Mouse (Mus musculus): Measurements from ENCODE around the gene Pbx3.

DNA sequence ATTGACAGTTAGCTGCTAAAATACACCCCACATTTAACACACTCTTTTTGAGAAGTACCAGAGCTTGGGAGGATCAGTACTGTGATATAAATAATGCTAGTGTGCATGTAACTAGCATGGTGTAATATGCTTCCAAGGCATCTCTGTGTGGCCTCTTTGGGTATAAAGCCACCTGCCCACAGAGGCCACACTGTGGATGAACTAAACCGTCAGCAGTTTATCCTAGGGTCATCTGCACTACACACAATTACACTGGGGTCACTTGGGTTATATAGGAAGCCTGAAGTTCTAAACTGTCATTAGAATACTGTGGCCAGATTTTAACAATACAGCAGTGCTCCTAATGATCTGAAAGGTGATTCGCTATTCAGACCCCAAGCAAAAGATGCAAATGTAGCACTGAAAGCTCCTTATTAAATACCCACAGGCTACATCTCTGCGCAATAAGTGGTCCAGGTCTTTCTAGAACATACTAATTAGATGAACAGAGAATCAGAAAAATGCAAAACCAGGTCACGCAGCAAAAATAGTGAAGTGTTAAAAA, 133.6 kb downstream of the Pbx3 start:
- TF ChIP-seq CTCF (IDR thresholded peaks at IDR 0.05; ENCODE audit: low read depth) = no peak
- no peak for TF ChIP-seq EP300 (IDR thresholded peaks at IDR 0.05; ENCODE audit: low read depth)
